ENCODE assay signal across 9 mouse cellular contexts in the genomic region with DNA sequence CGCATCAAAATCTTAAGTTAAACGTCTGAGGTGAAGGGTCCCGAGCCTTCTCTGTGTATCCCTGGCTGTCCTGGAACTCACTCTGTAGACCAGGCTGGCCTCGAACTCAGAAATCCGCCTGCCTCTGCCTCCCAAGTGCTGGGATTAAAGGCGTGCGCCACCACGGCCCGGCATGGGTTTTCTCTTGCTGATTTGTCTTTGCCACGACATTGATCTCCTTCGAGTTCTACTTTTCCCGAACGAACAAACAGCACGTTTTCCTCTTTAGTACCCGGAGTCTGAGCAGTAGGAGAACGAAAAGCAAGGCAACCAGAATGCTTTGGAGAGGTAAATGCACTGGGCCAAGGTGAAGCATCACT. TPM values are rescaled to one million over a fixed set of nuclear protein-coding genes. Genes with fewer than 3 reads are reported as not detected.
A peak's percentile ranks its signal among the peaks of the same experiment; 100 is the strongest.
DNase-seq lines count a peak whose midpoint lies in the region; ATAC-seq and TF ChIP-seq lines count a peak whose summit lies in the region.
"Not testable (repeated sequence)": the region's sequence is repeated elsewhere in the genome, so short reads cannot be mapped to it uniquely, and the experiment has no call there.
"Had no signal": no experiment of that assay in that cellular context is flagged by ENCODE, and none has a peak within 500 bp of the region (broad histone marks: within the 10 kb centered on the region; RNA-seq: fewer than 3 reads in every experiment).

No protein-coding gene starts in this region.

- intact Hi-C loops in left cerebral cortex, adult 2 months (cut with DNase I): not testable (repeated sequence)

- peaks cover 38% of the 10 kb centered on the region for H3K4me1 ChIP-seq in G1E (ENCODE audit: insufficient read depth, low read depth, low read length)
- peaks cover 41% of the 10 kb centered on the region for H3K4me1 ChIP-seq in embryonic facial prominence, embryonic 15.5 days
- peaks cover 65% of the 10 kb centered on the region for H3K4me1 ChIP-seq in heart, embryonic 10.5 days
- peaks cover 33% of the 10 kb centered on the region for H3K4me1 ChIP-seq in hindbrain, embryonic 15.5 days (replicated peaks)
- H3K4me1 ChIP-seq in liver, embryonic 16.5 days (ENCODE audit: control insufficient read depth, low read depth, low read length): peaks cover 31% of the 10 kb centered on the region
- peaks cover 22% of the 10 kb centered on the region for H3K4me1 ChIP-seq in midbrain, embryonic 14.5 days (ENCODE audit: control insufficient read depth, insufficient read depth, low read length)
- peaks cover 17% of the 10 kb centered on the region; the same call in 1 of the 2 replicates for H3K4me1 ChIP-seq in stomach, embryonic 14.5 days (ENCODE audit: control insufficient read depth, insufficient read depth, low read length)

- H3K36me3 ChIP-seq in G1E (replicated peaks): peaks cover 33% of the 10 kb centered on the region
- peaks cover 15% of the 10 kb centered on the region; the same call in 1 of the 2 replicates for H3K36me3 ChIP-seq in embryonic facial prominence, embryonic 15.5 days
- H3K36me3 ChIP-seq in heart, embryonic 10.5 days: peaks cover 29% of the 10 kb centered on the region
- H3K36me3 ChIP-seq in hindbrain, embryonic 15.5 days: peaks cover 30% of the 10 kb centered on the region
- not testable (repeated sequence) for H3K36me3 ChIP-seq in liver, embryonic 16.5 days (ENCODE audit: control insufficient read depth, insufficient read depth)
- peaks cover 63% of the 10 kb centered on the region for H3K36me3 ChIP-seq in midbrain, embryonic 14.5 days (ENCODE audit: control insufficient read depth, insufficient read depth, low read length)
- peaks cover 14% of the 10 kb centered on the region for H3K36me3 ChIP-seq in stomach, embryonic 14.5 days (ENCODE audit: control insufficient read depth, insufficient read depth, low read length)

- 0 out of 2 replicates have a peak overlapping the region, but pooled peaks have one; percentile 93 for H3K9ac ChIP-seq in embryonic facial prominence, embryonic 15.5 days
- peak overlapping the region; percentile 20; the same call in 1 of the 2 replicates for H3K9ac ChIP-seq in hindbrain, embryonic 15.5 days
- H3K9ac ChIP-seq in liver, embryonic 16.5 days (ENCODE audit: low read depth, low read length): not testable (repeated sequence)
- peak overlapping the region; percentile 99; the same call in 1 of the 2 replicates for H3K9ac ChIP-seq in midbrain, embryonic 14.5 days (replicated peaks; ENCODE audit: low read length)
- 0 out of 2 replicates have a peak overlapping the region, but pooled peaks have one; percentile 18 for H3K9ac ChIP-seq in stomach, embryonic 14.5 days (replicated peaks; ENCODE audit: low read depth, low read length)

- peak overlapping the region; percentile 59 for H3K4me2 ChIP-seq in embryonic facial prominence, embryonic 15.5 days (replicated peaks)
- H3K4me2 ChIP-seq in hindbrain, embryonic 15.5 days: peak overlapping the region; percentile 89
- H3K4me2 ChIP-seq in liver, embryonic 16.5 days (ENCODE audit: low read depth, low read length): peak overlapping the region; percentile 67
- H3K4me2 ChIP-seq in midbrain, embryonic 14.5 days (ENCODE audit: low read length): peak overlapping the region; percentile 98
- peak overlapping the region; percentile 41 for H3K4me2 ChIP-seq in stomach, embryonic 14.5 days (replicated peaks; ENCODE audit: low read depth, low read length)

- WGBS in embryonic facial prominence, embryonic 15.5 days: 46% methylated on average over 16 of the region's 16 CpGs
- 44% methylated on average over 16 of the region's 16 CpGs for WGBS in heart, embryonic 10.5 days
- WGBS in hindbrain, embryonic 15.5 days: 48% methylated on average over 16 of the region's 16 CpGs
- WGBS in liver, embryonic 16.5 days (ENCODE audit: insufficient replicate concordance): 34% methylated on average over 16 of the region's 16 CpGs
- 49% methylated on average over 16 of the region's 16 CpGs for WGBS in midbrain, embryonic 14.5 days
- 48% methylated on average over 16 of the region's 16 CpGs for WGBS in stomach, embryonic 14.5 days

- not testable (repeated sequence) for H3K27me3 ChIP-seq in G1E (ENCODE audit: insufficient read depth, low read length); hindbrain, embryonic 15.5 days; liver, embryonic 16.5 days (ENCODE audit: control insufficient read depth, insufficient read depth, low read depth, low read length); midbrain, embryonic 14.5 days (ENCODE audit: control insufficient read depth, insufficient read depth, low read length); stomach, embryonic 14.5 days (ENCODE audit: control insufficient read depth, insufficient read depth, low read length)
- H3K27me3 ChIP-seq in embryonic facial prominence, embryonic 15.5 days: peaks cover 13% of the 10 kb centered on the region; the same call in 1 of the 2 replicates
- H3K27me3 ChIP-seq in heart, embryonic 10.5 days (ENCODE audit: insufficient read depth, poor library complexity, severe bottlenecking): peaks cover 29% of the 10 kb centered on the region

- not testable (repeated sequence) for H3K9me3 ChIP-seq in G1E (replicated peaks); embryonic facial prominence, embryonic 15.5 days (replicated peaks); heart, embryonic 10.5 days; hindbrain, embryonic 15.5 days; liver, embryonic 16.5 days (replicated peaks; ENCODE audit: control insufficient read depth, low read length); midbrain, embryonic 14.5 days (ENCODE audit: control insufficient read depth, low read length); stomach, embryonic 14.5 days (ENCODE audit: control insufficient read depth, low read depth, low read length)

- ATAC-seq in G1E (ENCODE audit: extremely low read depth, insufficient number of reproducible peaks, low FRiP score, poor library complexity, severe bottlenecking); embryonic facial prominence, embryonic 15.5 days (ENCODE audit: insufficient number of reproducible peaks, low FRiP score, low TSS enrichment, low read depth); liver, embryonic 16.5 days (ENCODE audit: low read depth); midbrain, embryonic 14.5 days (ENCODE audit: low FRiP score, low TSS enrichment); stomach, embryonic 14.5 days (ENCODE audit: insufficient number of reproducible peaks, insufficient read depth, low FRiP score, low read depth): not testable (repeated sequence)
- peak; percentile 5; the same call in 1 of the 2 replicates for ATAC-seq in hindbrain, embryonic 15.5 days (ENCODE audit: low FRiP score, low read depth)

- not testable (repeated sequence) for TF ChIP-seq CTCF in G1E (IDR thresholded peaks at IDR 0.05; ENCODE audit: low read depth, low read length); left cerebral cortex, adult 2 months (IDR thresholded peaks at IDR 0.05)

- peak overlapping the region; percentile 96 for H3K27ac ChIP-seq in embryonic facial prominence, embryonic 15.5 days (replicated peaks)
- H3K27ac ChIP-seq in heart, embryonic 10.5 days: peak overlapping the region; percentile 100
- H3K27ac ChIP-seq in hindbrain, embryonic 15.5 days (replicated peaks): peak overlapping the region; percentile 98
- peak overlapping the region; percentile 99 for H3K27ac ChIP-seq in left cerebral cortex, adult 2 months
- H3K27ac ChIP-seq in liver, embryonic 16.5 days (ENCODE audit: low read length): not testable (repeated sequence)
- H3K27ac ChIP-seq in midbrain, embryonic 14.5 days (replicated peaks; ENCODE audit: low read depth, low read length): peak overlapping the region; percentile 99
- peak overlapping the region; percentile 94; the same call in 1 of the 2 replicates for H3K27ac ChIP-seq in stomach, embryonic 14.5 days (ENCODE audit: low read length)

- not testable (repeated sequence) for DNase-seq in G1E (ENCODE audit: low spot score); heart, embryonic 10.5 days (ENCODE audit: low spot score); left cerebral cortex, adult 2 months (ENCODE audit: extremely low spot score in 1 of 2, low spot score in 2 of 2); midbrain, embryonic 14.5 days

- H3K4me3 ChIP-seq in G1E (ENCODE audit: low read depth, low read length): peak overlapping the region; percentile 77
- H3K4me3 ChIP-seq in embryonic facial prominence, embryonic 15.5 days (replicated peaks): peak overlapping the region; percentile 85
- peak overlapping the region; percentile 92 for H3K4me3 ChIP-seq in heart, embryonic 10.5 days
- H3K4me3 ChIP-seq in hindbrain, embryonic 15.5 days: peak overlapping the region; percentile 83
- H3K4me3 ChIP-seq in left cerebral cortex, adult 2 months: peak overlapping the region; percentile 98
- peak overlapping the region; percentile 92 for H3K4me3 ChIP-seq in liver, embryonic 16.5 days (ENCODE audit: low read depth, low read length)
- peak overlapping the region; percentile 85 for H3K4me3 ChIP-seq in midbrain, embryonic 14.5 days (replicated peaks; ENCODE audit: low read depth, low read length)
- H3K4me3 ChIP-seq in stomach, embryonic 14.5 days (ENCODE audit: low read depth, low read length): peak overlapping the region; percentile 74

RNA-seq across cellular contexts. Expression of a gene that starts 0.3 kb away (rescaled TPM):
- 43.3 and 50.9 TPM in 2 replicates for total RNA-seq in G1E (2014; fragmentation: Nextera tagmentation)
- total RNA-seq in G1E (2017): 11.4 and 12.0 TPM in 2 replicates
- 45.3 and 69.1 TPM in 2 replicates for polyA plus RNA-seq in G1E (2012)
- 37.4 and 40.1 TPM in 2 replicates for polyA plus RNA-seq in embryonic facial prominence, embryonic 15.5 days (2015; fragmentation: Nextera tagmentation; extraction: Ambion mirVana)
- 31.1 and 45.5 TPM in 2 replicates for polyA plus RNA-seq in heart, embryonic 10.5 days (2016; fragmentation: Nextera tagmentation; extraction: Ambion mirVana)
- 89.1 and 96.4 TPM in 2 replicates for polyA plus RNA-seq in hindbrain, embryonic 15.5 days (2015; fragmentation: Nextera tagmentation; extraction: Ambion mirVana)
- total RNA-seq in left cerebral cortex, adult 2 months (2021): 100 to 1,000 TPM; 157 to 163 TPM
- polyA plus RNA-seq in liver, embryonic 16.5 days (2015; fragmentation: Nextera tagmentation; extraction: Ambion mirVana): 4.0 and 4.5 TPM in 2 replicates
- polyA plus RNA-seq in midbrain, embryonic 14.5 days (2014; fragmentation: Nextera tagmentation; extraction: Ambion mirVana): 127 and 136 TPM in 2 replicates
- polyA plus RNA-seq in stomach, embryonic 14.5 days (2014; fragmentation: Nextera tagmentation; extraction: Ambion mirVana): 37.8 and 40.1 TPM in 2 replicates

RNA-seq across cellular contexts. Expression of a gene that starts 3.7 kb away (rescaled TPM):
- not detected in 2 replicates for total RNA-seq in G1E (2014; fragmentation: Nextera tagmentation)
- total RNA-seq in G1E (2017): 0.98 TPM in 1 of 2 replicates, not detected in the other
- 2.3 and 4.1 TPM in 2 replicates for polyA plus RNA-seq in G1E (2012)
- polyA plus RNA-seq in embryonic facial prominence, embryonic 15.5 days (2015; fragmentation: Nextera tagmentation; extraction: Ambion mirVana): not detected in 2 replicates
- not detected in 2 replicates for polyA plus RNA-seq in heart, embryonic 10.5 days (2016; fragmentation: Nextera tagmentation; extraction: Ambion mirVana)
- not detected in 2 replicates for polyA plus RNA-seq in hindbrain, embryonic 15.5 days (2015; fragmentation: Nextera tagmentation; extraction: Ambion mirVana)
- total RNA-seq in left cerebral cortex, adult 2 months (2021): 10 to 100 TPM in 1 of 2 experiments, 1 to 10 TPM in 1; 5.3 to 11.7 TPM
- polyA plus RNA-seq in liver, embryonic 16.5 days (2015; fragmentation: Nextera tagmentation; extraction: Ambion mirVana): not detected in 2 replicates
- polyA plus RNA-seq in midbrain, embryonic 14.5 days (2014; fragmentation: Nextera tagmentation; extraction: Ambion mirVana): not detected in 2 replicates
- polyA plus RNA-seq in stomach, embryonic 14.5 days (2014; fragmentation: Nextera tagmentation; extraction: Ambion mirVana): not detected in 2 replicates

RNA-seq across cellular contexts. Expression of a gene that starts 15.7 kb away (rescaled TPM):
- total RNA-seq in G1E (2014; fragmentation: Nextera tagmentation) (not detected in 2 replicates), G1E (2017) (0.06 TPM in 1 of 2 replicates, not detected in the other)
- polyA plus RNA-seq in G1E (2012): not detected in 2 replicates
- polyA plus RNA-seq in embryonic facial prominence, embryonic 15.5 days (2015; fragmentation: Nextera tagmentation; extraction: Ambion mirVana): 0.76 and 1.0 TPM in 2 replicates
- 0.74 and 0.87 TPM in 2 replicates for polyA plus RNA-seq in heart, embryonic 10.5 days (2016; fragmentation: Nextera tagmentation; extraction: Ambion mirVana)
- 3.6 and 4.7 TPM in 2 replicates for polyA plus RNA-seq in hindbrain, embryonic 15.5 days (2015; fragmentation: Nextera tagmentation; extraction: Ambion mirVana)
- 100 to 1,000 TPM in 1 of 2 experiments, 10 to 100 TPM in 1; 90.7 to 100 TPM for total RNA-seq in left cerebral cortex, adult 2 months (2021)
- polyA plus RNA-seq in liver, embryonic 16.5 days (2015; fragmentation: Nextera tagmentation; extraction: Ambion mirVana): 36.3 and 42.2 TPM in 2 replicates
- 0.92 and 1.7 TPM in 2 replicates for polyA plus RNA-seq in midbrain, embryonic 14.5 days (2014; fragmentation: Nextera tagmentation; extraction: Ambion mirVana)
- 0.20 and 0.21 TPM in 2 replicates for polyA plus RNA-seq in stomach, embryonic 14.5 days (2014; fragmentation: Nextera tagmentation; extraction: Ambion mirVana)

RNA-seq across cellular contexts. Expression of a gene that starts 23.8 kb away (rescaled TPM):
- total RNA-seq in G1E (2014; fragmentation: Nextera tagmentation) (40.8 and 46.1 TPM in 2 replicates), G1E (2017) (44.1 and 48.8 TPM in 2 replicates)
- 108 and 115 TPM in 2 replicates for polyA plus RNA-seq in G1E (2012)
- 178 and 181 TPM in 2 replicates for polyA plus RNA-seq in embryonic facial prominence, embryonic 15.5 days (2015; fragmentation: Nextera tagmentation; extraction: Ambion mirVana)
- polyA plus RNA-seq in heart, embryonic 10.5 days (2016; fragmentation: Nextera tagmentation; extraction: Ambion mirVana): 164 and 187 TPM in 2 replicates
- 171 and 178 TPM in 2 replicates for polyA plus RNA-seq in hindbrain, embryonic 15.5 days (2015; fragmentation: Nextera tagmentation; extraction: Ambion mirVana)
- total RNA-seq in left cerebral cortex, adult 2 months (2021): 100 to 1,000 TPM; 113 to 123 TPM
- polyA plus RNA-seq in liver, embryonic 16.5 days (2015; fragmentation: Nextera tagmentation; extraction: Ambion mirVana): 71.0 and 77.1 TPM in 2 replicates
- 168 and 206 TPM in 2 replicates for polyA plus RNA-seq in midbrain, embryonic 14.5 days (2014; fragmentation: Nextera tagmentation; extraction: Ambion mirVana)
- 181 and 193 TPM in 2 replicates for polyA plus RNA-seq in stomach, embryonic 14.5 days (2014; fragmentation: Nextera tagmentation; extraction: Ambion mirVana)

RNA-seq across cellular contexts. Expression of a gene that starts 31.5 kb away (rescaled TPM):
- not detected in 2 replicates for total RNA-seq in G1E (2014; fragmentation: Nextera tagmentation)
- 0.22 and 0.41 TPM in 2 replicates for total RNA-seq in G1E (2017)
- not detected in 2 replicates for polyA plus RNA-seq in G1E (2012)
- 4.4 and 4.6 TPM in 2 replicates for polyA plus RNA-seq in embryonic facial prominence, embryonic 15.5 days (2015; fragmentation: Nextera tagmentation; extraction: Ambion mirVana)
- polyA plus RNA-seq in heart, embryonic 10.5 days (2016; fragmentation: Nextera tagmentation; extraction: Ambion mirVana): 3.2 and 5.2 TPM in 2 replicates
- polyA plus RNA-seq in hindbrain, embryonic 15.5 days (2015; fragmentation: Nextera tagmentation; extraction: Ambion mirVana): 58.1 and 63.6 TPM in 2 replicates
- 10 to 100 TPM; 66.7 to 81.0 TPM for total RNA-seq in left cerebral cortex, adult 2 months (2021)
- 0.14 and 0.30 TPM in 2 replicates for polyA plus RNA-seq in liver, embryonic 16.5 days (2015; fragmentation: Nextera tagmentation; extraction: Ambion mirVana)
- 51.9 and 53.5 TPM in 2 replicates for polyA plus RNA-seq in midbrain, embryonic 14.5 days (2014; fragmentation: Nextera tagmentation; extraction: Ambion mirVana)
- 1.5 and 1.8 TPM in 2 replicates for polyA plus RNA-seq in stomach, embryonic 14.5 days (2014; fragmentation: Nextera tagmentation; extraction: Ambion mirVana)
- total RNA-seq: gastrocnemius, adult 8-10 months had no signal

Comparison
In these comparisons a context has a peak if more than half of its experiments do, and no peak if none do; other contexts are left out.
1. H3K4me2 ChIP-seq: peak in every context shown above with its lines; median percentile 98 in midbrain, embryonic 14.5 days; 89 in hindbrain, embryonic 15.5 days; 67 in liver, embryonic 16.5 days; 59 in embryonic facial prominence, embryonic 15.5 days; 41 in stomach, embryonic 14.5 days.